Mouse (Mus musculus): ENCODE data around the gene Adat1. TPM values are rescaled to one million over a fixed set of nuclear protein-coding genes. Genes with fewer than 3 reads are reported as not detected.
"Not testable (repeated sequence)": the region's sequence is repeated elsewhere in the genome, so short reads cannot be mapped to it uniquely, and the experiment has no call there.

Adat1 gene
- polyA plus RNA-seq, 1 experiment from 2014 or later: 14.0 TPM

DNA sequence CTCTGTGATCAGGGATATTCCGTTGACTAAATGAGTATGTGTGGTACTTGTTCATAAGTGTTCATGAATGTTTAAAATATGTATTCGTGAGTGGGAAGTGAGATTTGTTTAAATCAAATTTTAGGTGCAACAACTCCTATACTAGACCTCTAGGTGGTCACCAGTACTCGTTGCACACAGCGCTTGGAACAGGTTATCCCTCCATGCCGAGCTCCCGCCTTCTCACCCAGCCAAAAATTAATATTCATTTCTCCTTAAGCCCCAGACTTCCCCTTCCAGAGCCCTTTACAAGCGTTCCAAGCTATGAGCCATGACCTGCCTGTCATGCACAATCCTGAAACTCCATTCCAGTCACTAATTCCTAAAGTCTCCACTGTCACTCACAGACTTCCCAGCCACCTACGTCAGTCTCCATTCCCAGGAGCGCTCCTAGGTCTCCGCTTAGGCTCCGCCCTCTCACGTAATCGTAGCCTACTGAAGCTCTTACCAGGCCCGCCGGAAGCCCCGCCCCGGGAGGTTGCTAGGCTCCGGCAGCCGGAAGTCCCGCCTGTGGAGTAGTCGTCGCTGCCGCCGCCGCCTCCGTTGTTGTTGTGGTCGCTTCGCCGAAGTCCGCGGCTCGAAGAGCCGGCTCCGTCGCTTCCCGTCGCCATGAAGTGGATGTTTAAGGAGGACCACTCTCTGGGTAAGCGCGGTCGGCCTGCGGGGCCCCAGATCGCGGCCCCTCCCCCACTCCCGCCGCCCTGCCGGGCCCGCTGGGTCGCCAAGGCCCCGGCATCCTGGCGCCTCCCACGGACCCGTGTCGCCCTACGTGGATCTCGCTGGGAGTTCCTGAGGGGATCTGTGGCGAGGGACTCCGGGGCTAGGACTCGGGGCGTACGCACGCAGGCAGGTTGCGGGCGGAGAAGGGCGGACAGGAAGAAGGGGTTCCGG is 51.7 kb downstream of the Adat1 start, which contains the start of gene Gabarapl2:
Gene Gabarapl2 (plus strand): TSS at position 533 of the 930 bp plus-strand sequence.
- WGBS: under 1% methylated on average over 57 of the region's 65 CpGs
- Histone ChIP-seq H3K4me2 (replicated peaks; ENCODE audit: low read depth, low read length) (peak within 1 kb of the TSS; percentile 87), H3K4me3 (ENCODE audit: low read depth, low read length) (peak within 1 kb of the TSS; percentile 96), H3K27ac (ENCODE audit: low read depth, low read length) (peak within 1 kb of the TSS; percentile 30; the same call in 1 of the 2 replicates), H3K9me3 (ENCODE audit: control insufficient read depth, low read length) (no peaks in the 10 kb centered on the region), H3K27me3 (ENCODE audit: control insufficient read depth, insufficient read depth, low read length) (no peaks in the 10 kb centered on the region), H3K4me1 (replicated peaks; ENCODE audit: control insufficient read depth, insufficient read depth, low read length) (peaks cover 7% of the 10 kb centered on the region), H3K36me3 (ENCODE audit: control insufficient read depth, insufficient read depth, low read length) (0 out of 2 replicates have a peak, but pooled peaks cover 2% of the 10 kb centered on the region), H3K9ac (ENCODE audit: low read depth, low read length) (peak within 1 kb of the TSS; percentile 82)
- ATAC-seq (ENCODE audit: low FRiP score) (peak; percentile 98), DNase-seq (ENCODE audit: low spot score) (peak; percentile 100)

DNA sequence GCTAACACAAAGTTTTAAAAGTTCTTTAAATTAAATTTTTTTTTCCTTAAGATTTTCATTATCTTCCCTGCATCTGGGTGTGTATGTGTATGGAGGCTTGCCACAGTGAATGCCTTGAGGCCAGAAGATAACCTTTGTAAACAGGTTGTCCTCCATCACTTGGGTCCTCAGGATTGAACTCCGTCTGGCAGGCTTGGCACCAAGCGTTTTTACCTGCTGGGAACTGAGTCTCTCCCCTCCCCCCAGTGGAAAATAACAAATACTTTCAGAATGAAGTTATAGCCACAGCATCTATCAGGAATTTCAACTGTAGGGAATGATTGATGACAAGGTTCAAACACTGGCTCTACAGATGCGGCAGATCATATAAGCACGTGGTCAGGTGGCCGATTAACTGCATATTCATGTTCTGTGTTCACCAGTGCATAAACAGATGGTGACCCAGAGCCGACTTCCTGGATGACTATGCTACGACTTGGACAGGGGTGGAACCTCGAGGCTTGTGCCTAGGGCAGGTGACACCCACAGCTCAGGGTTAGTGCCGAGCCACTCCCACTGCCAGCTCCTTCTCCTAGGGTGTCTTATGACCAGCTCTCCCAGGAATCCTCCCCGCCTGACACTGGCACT is 52.5 kb downstream of the Adat1 start:
- Histone ChIP-seq H3K4me3 (ENCODE audit: low read depth, low read length) (peak overlapping the region; percentile 96), H3K4me1 (replicated peaks; ENCODE audit: control insufficient read depth, insufficient read depth, low read length) (peaks cover 7% of the 10 kb centered on the region), H3K27me3 (ENCODE audit: control insufficient read depth, insufficient read depth, low read length) (no peaks in the 10 kb centered on the region), H3K36me3 (ENCODE audit: control insufficient read depth, insufficient read depth, low read length) (no peaks in the 10 kb centered on the region), H3K4me2 (replicated peaks; ENCODE audit: low read depth, low read length) (peak overlapping the region; percentile 87), H3K9ac (ENCODE audit: low read depth, low read length) (peak overlapping the region; percentile 45; the same call in 1 of the 2 replicates), H3K27ac (ENCODE audit: low read depth, low read length) (no peak overlapping the region), H3K9me3 (ENCODE audit: control insufficient read depth, low read length) (no peaks in the 10 kb centered on the region)
- ATAC-seq (ENCODE audit: low FRiP score) (peak; percentile 75), DNase-seq (ENCODE audit: low spot score) (peak; percentile 25)
- WGBS: 17% methylated on average over 10 of the region's 10 CpGs

DNA sequence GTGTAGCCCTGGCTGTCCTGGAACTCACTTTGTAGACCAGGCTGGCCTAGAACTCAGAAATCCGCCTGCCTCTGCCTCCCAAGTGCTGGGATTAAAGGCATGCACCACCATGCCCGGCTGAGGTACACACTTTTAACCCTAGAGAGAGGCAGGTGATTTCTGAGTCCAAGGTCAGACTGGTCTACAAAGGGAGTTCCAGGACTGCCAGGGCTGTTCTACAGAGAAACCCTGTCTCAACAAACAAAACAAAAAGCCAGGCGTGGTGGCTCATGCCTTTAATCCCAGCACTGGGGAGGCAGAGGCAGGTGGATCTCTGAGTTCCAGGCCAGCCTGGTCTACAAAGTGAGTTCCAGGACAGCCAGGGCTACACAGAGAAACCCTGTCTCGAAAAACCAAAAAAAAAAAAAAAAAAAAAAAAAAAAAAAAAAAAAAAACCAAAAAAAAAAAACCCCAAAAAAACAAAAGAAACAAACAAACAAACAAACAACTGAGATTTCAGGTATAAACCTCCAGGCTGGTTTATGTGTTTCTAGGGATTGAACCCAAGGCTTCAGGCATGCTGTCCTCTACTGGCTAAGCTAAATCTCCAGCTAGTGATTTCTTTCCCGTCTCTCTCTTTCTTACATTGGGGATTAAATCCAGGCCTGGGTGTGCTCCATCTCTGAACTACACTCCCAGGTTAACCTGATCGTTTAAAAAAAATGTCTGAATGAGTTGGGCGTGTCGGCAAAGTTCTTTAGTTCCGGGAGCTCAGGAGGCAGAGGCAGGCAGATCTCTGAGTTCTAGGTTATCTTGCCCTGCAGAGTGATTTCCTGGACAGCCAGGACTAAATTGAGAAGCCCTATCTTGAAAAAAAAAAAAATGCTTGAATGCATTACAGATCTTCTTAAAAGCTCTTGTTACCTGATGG is 53.8 kb downstream of the Adat1 start:
- 88% methylated on average over 8 of the region's 9 CpGs for WGBS
- not testable (repeated sequence) for H3K9me3 ChIP-seq (ENCODE audit: control insufficient read depth, low read length); H3K4me2 ChIP-seq (replicated peaks; ENCODE audit: low read depth, low read length); H3K4me1 ChIP-seq (replicated peaks; ENCODE audit: control insufficient read depth, insufficient read depth, low read length); H3K4me3 ChIP-seq (ENCODE audit: low read depth, low read length); H3K36me3 ChIP-seq (ENCODE audit: control insufficient read depth, insufficient read depth, low read length); DNase-seq (ENCODE audit: low spot score); H3K9ac ChIP-seq (ENCODE audit: low read depth, low read length); H3K27ac ChIP-seq (ENCODE audit: low read depth, low read length); H3K27me3 ChIP-seq (ENCODE audit: control insufficient read depth, insufficient read depth, low read length); ATAC-seq (ENCODE audit: low FRiP score)

DNA sequence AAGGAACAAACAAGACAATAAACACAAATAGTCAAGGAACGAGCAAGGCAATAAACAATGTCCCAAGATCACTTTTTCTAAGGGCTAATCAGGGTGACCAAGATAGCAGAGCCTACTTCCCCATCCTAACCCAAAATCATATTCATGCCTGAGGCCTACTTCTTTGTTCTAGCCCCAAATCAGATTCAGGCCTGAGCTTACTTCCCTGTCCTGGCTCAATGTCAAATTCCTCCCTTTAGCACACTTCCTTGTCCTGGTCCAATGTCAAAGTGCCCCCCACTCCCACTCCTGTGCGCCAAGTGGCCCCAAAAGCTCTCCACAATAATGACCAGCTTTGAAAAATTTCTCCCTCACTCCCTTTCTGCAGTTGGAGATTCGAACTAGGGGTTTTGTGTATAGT is 54.9 kb downstream of the Adat1 start:
- WGBS: 68% methylated on average over 3 of the region's 3 CpGs
- Histone ChIP-seq H3K4me2 (replicated peaks; ENCODE audit: low read depth, low read length) (no peak overlapping the region), H3K4me1 (replicated peaks; ENCODE audit: control insufficient read depth, insufficient read depth, low read length) (peaks cover 10% of the 10 kb centered on the region), H3K27me3 (ENCODE audit: control insufficient read depth, insufficient read depth, low read length) (no peaks in the 10 kb centered on the region), H3K9ac (ENCODE audit: low read depth, low read length) (no peak overlapping the region), H3K9me3 (ENCODE audit: control insufficient read depth, low read length) (no peaks in the 10 kb centered on the region), H3K36me3 (ENCODE audit: control insufficient read depth, insufficient read depth, low read length) (no peaks in the 10 kb centered on the region), H3K4me3 (ENCODE audit: low read depth, low read length) (no peak overlapping the region), H3K27ac (ENCODE audit: low read depth, low read length) (no peak overlapping the region)
- DNase-seq (ENCODE audit: low spot score): no peak
- ATAC-seq (ENCODE audit: low FRiP score): no peak

DNA sequence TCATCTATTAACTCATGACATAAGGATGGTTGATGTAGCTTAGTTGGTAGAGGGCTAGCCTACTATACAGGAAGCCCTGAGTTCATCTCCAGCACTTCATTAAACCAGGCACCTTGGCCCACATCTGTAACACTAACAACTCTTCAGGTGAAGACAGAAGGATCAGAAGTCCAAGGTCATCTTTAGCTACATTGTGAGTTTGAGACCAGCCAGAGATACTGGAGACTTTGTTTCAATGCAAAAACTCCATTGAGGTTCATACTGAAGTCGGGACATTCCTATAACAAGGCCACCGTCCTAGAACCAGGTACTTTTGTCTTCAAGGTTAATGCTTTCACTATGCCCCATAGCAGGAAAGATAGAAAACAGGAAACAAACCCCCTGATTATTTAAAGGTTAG is 57.9 kb downstream of the Adat1 start:
- WGBS: 89% methylated on average over 2 of the region's 2 CpGs
- DNase-seq (ENCODE audit: low spot score) (no peak), ATAC-seq (ENCODE audit: low FRiP score) (no peak)
- Histone ChIP-seq H3K9me3 (ENCODE audit: control insufficient read depth, low read length) (no peaks in the 10 kb centered on the region), H3K4me1 (replicated peaks; ENCODE audit: control insufficient read depth, insufficient read depth, low read length) (peaks cover 3% of the 10 kb centered on the region; the same call in 1 of the 2 replicates), H3K27ac (ENCODE audit: low read depth, low read length) (no peak overlapping the region), H3K4me2 (replicated peaks; ENCODE audit: low read depth, low read length) (no peak overlapping the region), H3K4me3 (ENCODE audit: low read depth, low read length) (no peak overlapping the region), H3K36me3 (ENCODE audit: control insufficient read depth, insufficient read depth, low read length) (no peaks in the 10 kb centered on the region), H3K27me3 (ENCODE audit: control insufficient read depth, insufficient read depth, low read length) (no peaks in the 10 kb centered on the region), H3K9ac (ENCODE audit: low read depth, low read length) (no peak overlapping the region)

DNA sequence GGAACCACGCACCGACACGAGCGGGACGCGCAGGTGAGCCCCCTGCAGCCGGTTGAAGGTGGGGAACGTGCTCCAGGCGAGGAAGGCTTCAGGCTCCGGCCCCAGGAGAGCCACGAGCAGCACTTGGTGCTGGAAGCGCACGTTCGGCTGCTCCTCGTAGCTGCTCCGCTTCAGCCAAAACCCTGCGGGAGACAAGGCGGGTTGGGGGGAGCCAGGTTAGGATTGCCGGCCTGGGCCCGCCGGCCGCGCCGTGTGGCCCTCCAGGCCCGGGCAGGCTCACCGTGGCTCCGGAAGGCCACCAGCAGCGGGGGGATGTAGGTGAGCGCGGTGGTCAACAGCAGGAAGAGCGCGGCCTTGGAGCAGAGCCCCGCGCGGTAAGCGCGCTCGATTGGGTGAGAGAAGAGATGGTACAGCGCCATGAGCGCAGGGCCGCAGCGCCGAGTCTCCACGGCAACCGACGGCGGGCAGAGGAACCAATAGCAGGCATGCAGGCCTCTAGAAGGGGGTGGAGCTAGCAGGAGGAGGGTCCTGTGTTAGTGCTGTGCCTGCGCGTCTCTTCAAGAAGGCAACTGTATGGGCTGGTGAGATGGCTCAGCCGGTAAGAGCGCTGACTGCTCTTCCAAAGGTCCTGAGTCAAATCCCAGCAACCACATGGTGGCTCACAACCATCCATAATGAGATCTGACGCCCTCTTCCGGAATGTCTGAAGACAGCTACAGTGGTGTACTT is 58.6 kb downstream of the Adat1 start, which contains the start of gene Tmem231:
Gene Tmem231 (minus strand): TSS at position 534 of the 729 bp plus-strand sequence.
- Histone ChIP-seq H3K36me3 (ENCODE audit: control insufficient read depth, insufficient read depth, low read length) (no peaks in the 10 kb centered on the region), H3K9ac (ENCODE audit: low read depth, low read length) (peak within 1 kb of the TSS; percentile 86), H3K4me2 (replicated peaks; ENCODE audit: low read depth, low read length) (peak within 1 kb of the TSS; percentile 80), H3K27ac (ENCODE audit: low read depth, low read length) (peak within 1 kb of the TSS; percentile 86), H3K27me3 (ENCODE audit: control insufficient read depth, insufficient read depth, low read length) (no peaks in the 10 kb centered on the region), H3K4me3 (ENCODE audit: low read depth, low read length) (peak within 1 kb of the TSS; percentile 77), H3K9me3 (ENCODE audit: control insufficient read depth, low read length) (no peaks in the 10 kb centered on the region), H3K4me1 (replicated peaks; ENCODE audit: control insufficient read depth, insufficient read depth, low read length) (peaks cover 3% of the 10 kb centered on the region; the same call in 1 of the 2 replicates)
- peak; percentile 99 for ATAC-seq (ENCODE audit: low FRiP score)
- under 1% methylated on average over 53 of the region's 53 CpGs for WGBS
- DNase-seq (ENCODE audit: low spot score): peak; percentile 93

DNA sequence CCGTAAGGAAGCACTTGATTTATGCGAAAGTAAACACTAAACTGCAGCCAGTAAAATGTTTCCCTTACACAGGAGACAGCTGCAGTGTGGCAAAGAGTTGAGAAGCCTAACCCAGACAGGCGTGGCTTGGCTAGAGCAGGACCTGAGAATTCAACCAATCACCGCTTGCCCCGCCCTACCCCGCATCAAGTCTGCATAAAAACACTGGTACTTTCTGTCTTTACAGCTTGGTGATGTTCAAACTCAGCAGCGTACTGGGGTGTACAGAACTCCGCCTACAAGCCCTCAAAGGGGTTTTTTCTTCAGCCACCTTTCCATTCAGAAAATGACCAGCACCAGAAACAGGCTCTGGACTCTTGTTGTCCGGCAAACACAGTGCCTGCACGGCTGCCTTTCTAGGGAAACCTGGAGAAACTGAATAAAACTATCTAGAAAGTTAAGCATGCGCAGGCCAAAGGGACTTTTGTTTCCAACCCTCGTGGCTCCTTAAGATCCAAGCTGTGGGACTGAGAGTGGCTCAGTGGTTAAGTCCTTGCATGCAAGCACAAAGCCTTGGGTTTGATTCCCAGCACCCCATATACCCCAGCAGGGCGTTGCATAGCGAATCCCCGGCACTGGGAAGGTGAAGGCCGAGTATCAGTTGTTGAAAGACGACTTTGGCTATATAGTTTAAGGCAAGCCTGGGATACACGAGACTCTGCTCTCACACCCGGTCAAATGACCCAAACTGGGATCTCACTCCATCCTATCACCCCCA is 59.3 kb downstream of the Adat1 start:
- 27% methylated on average over 19 of the region's 19 CpGs for WGBS
- peaks cover 3% of the 10 kb centered on the region; the same call in 1 of the 2 replicates for H3K4me1 ChIP-seq (replicated peaks; ENCODE audit: control insufficient read depth, insufficient read depth, low read length)
- no peaks in the 10 kb centered on the region for H3K9me3 ChIP-seq (ENCODE audit: control insufficient read depth, low read length)
- DNase-seq (ENCODE audit: low spot score) (peak; percentile 56), ATAC-seq (ENCODE audit: low FRiP score) (peak; percentile 22; the same call in 1 of the 2 replicates)
- peak overlapping the region; percentile 77 for H3K4me3 ChIP-seq (ENCODE audit: low read depth, low read length)
- no peaks in the 10 kb centered on the region for H3K36me3 ChIP-seq (ENCODE audit: control insufficient read depth, insufficient read depth, low read length)
- peak overlapping the region; percentile 86 for H3K27ac ChIP-seq (ENCODE audit: low read depth, low read length)
- H3K27me3 ChIP-seq (ENCODE audit: control insufficient read depth, insufficient read depth, low read length): no peaks in the 10 kb centered on the region
- peak overlapping the region; percentile 86 for H3K9ac ChIP-seq (ENCODE audit: low read depth, low read length)
- peak overlapping the region; percentile 80 for H3K4me2 ChIP-seq (replicated peaks; ENCODE audit: low read depth, low read length)
